Mouse (Mus musculus): ENCODE results near the gene A430078G23Rik.
"Not testable (repeated sequence)": the region's sequence is repeated elsewhere in the genome, so short reads cannot be mapped to it uniquely, and the experiment has no call there.

A430078G23Rik gene

DNA sequence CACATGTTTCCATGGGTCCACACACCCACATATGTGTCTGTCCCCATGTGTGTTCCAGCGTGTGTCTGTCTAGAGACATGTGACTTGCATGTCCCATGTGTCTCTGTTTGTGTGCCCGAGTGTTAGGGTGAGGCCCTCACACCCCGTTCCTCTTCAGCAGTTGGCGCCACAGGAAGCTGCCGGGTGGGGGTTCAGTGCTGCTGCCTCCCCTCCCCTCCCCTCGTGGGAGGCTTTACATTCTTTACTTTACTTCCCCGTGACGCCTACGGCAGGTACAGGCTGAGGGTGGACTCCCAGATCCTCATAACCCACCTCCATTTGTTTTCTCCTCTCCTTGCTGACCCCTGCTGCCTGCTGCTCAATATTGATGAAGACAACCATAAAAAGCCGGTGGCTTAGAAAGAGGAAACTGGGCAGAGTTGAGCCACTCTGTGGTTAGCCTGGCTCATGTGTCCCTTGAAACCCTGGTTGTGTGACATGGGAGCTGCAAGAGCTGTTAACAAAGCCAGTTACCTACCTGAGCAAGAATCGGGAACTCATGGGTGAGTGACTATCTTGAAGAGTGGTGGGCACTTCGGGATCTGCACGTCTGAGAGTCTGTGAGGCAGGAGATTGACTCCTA, at the start of gene A430078G23Rik:
A430078G23Rik (plus strand) TSS at position 227 of the 622 bp plus-strand sequence.
- peak; percentile 49 for DNase-seq (ENCODE audit: low spot score)

DNA sequence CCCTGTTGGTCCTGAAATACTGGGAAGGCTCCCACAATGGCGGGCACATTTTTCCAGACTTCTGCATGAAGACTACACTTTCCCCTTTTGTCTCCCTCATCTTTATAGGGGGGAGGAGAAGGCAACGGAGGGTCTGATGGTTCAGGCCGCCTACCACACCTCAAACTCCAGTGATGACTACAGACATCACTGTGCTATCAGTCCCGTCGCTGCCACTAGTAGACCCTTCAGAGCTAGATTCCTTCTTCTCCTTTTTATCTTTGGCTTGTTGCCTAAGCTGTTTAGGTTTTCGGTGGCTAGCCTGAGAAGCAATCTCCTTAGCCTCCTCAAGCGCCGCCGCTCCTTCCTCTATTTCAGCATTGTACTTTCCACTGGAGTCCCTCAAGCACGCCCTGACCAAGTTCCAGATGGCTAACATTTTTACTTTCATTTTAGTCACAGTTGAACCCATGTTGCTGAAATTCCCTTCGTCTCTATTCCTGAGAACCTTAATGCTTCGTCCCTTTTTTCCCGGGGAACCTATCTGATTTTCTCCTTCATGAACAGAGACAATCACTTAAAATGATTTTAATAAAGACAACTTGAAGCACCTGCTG, 44.9 kb upstream of the A430078G23Rik start:
- not testable (repeated sequence) for DNase-seq (ENCODE audit: low spot score)

DNA sequence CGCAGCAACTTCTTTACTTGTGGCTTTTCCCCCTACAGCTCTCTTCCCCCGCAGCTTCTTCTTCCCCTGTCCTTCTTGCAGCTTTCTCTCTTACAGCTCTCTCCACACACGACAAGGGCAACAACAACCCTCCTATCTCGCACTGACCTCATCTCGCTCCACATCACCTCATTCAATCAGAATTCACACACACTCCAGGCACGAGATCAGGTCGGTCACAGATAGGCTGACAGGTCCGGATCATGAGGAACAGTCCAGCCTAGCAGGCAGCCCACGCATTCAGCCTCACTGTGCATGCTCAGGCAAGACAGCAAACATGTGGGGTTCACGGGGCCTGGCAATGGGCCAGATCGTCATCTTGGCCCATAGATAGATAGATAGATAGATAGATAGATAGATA, 43.6 kb upstream of the A430078G23Rik start:
- DNase-seq (ENCODE audit: low spot score): no peak

DNA sequence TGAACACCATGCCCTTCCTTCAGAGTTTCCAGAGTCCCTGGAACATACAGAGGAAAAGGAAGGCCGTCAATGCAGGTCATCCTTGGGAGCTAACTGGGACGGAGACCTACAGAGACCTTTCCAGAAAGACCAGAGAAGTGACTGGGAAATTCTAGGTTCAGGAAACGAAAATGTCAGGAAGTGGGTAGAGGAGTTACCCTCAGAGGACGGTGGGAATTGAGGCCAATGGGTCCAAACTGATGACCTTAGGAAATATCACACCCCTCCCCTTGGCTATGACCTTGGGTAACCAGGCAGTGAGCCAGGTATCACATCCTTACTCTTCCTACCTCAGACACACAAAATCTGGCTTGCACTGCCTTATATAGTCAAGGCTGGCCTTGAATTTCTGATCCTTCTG, 41.7 kb upstream of the A430078G23Rik start:
- no peak for DNase-seq (ENCODE audit: low spot score)

DNA sequence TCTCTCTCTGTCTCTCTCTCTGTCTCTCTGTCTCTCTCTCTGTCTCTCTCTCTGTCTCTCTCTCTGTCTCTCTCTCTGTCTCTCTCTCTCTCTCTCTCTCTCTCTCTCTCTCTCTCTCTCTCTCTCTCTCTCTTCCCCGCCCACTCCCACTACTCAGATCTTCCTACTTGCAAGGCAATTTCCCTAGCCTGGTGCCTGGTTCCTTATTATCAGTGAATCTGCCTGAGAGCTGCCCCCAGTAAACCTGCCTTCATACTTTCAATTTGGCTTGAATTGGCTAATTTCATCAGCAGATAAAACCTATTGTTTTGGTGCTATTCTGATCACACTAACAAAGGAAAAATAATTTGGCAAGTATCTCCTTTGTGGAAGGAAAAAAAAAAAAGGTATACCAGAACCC, 39.8 kb upstream of the A430078G23Rik start:
- DNase-seq (ENCODE audit: low spot score): not testable (repeated sequence)

DNA sequence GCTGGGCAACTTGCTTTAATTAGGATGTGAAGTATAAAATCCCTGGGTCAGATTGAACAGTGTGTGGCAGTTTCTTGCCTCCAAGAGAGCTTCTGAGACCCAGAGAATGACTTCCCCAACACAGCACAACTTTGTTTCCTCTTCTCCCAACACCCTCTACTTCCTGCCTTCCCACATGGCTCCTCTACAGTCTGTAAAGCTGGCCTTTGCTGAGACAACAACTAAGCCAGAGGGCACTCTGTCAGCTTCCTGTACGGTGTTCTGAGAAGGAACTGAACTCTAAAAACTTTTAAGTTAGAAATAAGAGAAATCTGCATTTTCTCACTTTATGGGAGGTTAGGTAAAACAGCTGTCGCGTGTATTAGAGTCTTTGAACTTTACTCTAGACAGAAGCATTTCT, 39.4 kb upstream of the A430078G23Rik start:
- DNase-seq (ENCODE audit: low spot score): no peak

DNA sequence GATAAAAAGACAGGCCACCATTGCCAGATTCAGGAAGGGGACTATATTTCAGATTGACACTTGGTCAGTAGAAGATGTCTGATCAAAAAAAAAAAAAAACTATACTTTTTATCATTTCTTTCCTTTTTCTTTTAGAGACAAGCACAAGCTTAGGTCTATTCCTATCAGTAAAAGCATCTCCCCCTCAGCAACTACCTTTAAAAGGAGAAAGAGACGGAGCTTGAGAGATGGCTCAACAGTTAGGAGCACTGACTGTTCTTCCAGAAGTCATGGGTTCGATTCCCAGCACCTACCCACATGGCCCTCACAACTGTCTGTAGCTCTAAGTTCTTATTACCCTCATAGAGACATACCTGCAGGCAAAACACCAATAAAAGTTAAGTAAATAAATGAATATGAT, 38.9 kb upstream of the A430078G23Rik start:
- no peak for DNase-seq (ENCODE audit: low spot score)

DNA sequence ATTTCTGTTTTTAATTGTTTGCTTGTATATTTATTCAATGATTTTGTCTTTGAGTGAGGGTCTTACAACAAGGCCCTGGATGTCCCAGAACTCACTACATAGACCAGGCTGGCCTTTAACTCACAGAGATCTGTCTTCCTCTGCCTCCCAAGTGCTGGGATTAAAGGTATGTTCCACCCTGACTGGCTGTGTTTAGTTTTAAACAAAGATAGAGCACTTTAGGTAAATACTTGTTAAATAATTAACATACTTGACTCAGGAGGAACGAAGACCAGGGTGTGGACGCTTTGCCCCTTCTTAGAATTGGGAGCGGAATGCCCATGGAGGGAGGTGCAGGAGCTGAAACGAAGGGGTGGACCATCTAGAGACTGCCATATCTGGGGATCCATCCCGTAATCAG, 36.6 kb upstream of the A430078G23Rik start:
- DNase-seq (ENCODE audit: low spot score): no peak

DNA sequence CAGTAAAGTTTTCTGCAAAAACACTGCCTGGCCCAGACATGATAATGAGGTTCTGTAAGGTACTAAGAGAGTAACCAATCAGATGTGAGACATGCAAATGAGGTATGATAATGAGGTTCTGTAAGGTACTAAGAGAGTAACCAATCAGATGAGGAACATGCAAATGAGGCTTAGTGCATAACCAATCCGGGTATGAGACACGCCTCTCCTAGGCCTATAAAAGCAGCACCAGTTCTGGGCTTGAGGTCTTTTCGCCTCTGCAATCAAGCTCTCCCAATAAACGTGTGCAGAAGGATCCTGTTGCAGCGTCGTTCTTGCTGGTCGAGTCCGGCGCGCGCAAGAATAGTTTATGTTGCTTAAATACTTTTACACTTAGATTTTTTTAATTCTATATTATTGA, 33.9 kb upstream of the A430078G23Rik start:
- not testable (repeated sequence) for DNase-seq (ENCODE audit: low spot score)

DNA sequence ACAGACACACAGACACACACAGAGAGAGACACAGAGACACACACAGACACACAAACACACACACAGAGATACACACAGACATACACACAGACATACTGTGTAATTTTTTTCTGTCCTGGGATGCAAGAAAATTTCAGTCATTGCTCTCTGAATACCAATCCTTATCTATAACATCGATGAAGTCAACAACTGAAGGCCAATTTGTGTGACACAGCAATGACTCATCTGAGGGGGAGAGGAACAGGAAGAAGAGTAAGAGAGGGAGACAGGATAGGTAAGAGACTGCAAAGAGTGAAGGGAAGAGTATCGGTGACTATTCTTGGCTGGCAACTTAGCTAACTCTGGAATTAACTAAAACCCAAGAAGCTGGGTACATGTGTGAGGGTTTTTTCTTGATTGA, 29.0 kb upstream of the A430078G23Rik start:
- no peak for DNase-seq (ENCODE audit: low spot score)

DNA sequence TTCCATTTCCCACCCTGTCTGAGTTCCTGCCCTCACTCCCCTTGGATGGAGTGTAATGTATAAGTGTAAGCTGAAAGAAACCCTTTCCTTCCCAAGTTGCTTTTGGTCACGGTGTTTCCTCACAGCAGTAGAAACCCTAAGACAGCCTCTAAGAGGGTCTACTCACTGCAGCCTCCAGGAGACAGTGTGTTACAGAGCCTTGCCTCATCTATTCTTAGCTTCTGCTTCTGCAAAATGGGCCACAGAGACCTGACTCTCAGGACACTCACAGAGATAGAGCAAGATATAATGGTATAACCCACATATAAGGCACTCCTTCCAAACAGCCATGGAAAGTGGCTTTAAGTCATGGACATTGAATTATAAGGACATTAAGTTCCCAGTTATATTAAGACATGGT, 26.2 kb upstream of the A430078G23Rik start:
- DNase-seq (ENCODE audit: low spot score): no peak

DNA sequence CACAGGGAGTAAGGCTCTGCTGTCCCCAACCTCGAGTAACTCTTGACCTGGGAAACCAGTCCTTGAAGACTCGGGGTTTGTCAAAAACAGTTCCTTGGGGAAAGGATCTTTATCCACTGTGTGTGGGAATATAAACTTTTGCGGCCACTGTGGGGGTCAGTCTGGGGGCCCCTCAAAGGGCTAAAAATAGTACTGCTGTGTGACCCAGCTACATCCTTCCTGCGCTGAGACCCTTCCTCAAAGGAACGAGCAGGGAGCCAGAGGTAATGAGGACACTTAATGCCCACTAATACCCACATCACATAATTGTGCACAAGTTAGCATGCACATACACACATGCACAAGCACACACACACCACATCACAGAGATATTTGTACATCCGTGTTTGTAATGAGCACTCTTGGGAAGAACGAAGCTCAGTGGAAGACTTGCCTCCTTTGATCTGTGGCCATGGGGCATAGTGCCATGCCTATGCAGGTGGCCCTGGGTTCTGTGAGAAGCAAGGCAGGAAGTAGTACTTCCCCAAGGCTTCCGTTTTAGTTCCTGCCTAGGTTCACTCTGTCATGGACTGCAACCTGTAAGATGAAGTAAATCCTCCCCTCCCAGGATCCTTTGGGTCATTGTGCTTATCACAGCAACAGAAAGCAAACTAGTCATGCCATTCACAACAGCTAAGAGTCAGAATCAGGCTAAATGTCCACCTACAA, 25.5 kb upstream of the A430078G23Rik start:
- DNase-seq (ENCODE audit: low spot score): no peak

DNA sequence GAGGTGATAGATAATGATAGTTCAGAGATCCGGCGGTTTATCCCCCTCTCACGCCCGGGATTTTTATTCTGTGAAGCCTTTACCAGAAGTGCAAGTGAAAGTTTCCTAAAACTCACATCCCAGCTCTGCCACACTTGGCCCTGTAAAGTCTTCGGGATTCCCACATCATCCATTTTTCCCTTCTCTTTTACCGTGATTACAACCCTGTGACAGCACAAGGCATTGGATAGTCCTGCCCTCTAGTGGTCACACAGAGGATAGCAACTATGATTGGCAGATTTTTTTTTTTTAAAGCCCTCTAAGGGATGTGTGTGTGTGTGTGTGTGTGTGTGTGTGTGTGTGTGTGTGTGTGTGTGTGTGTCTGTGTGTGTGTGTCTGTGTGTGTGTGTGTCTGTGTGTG, 22.6 kb upstream of the A430078G23Rik start:
- DNase-seq (ENCODE audit: low spot score): no peak

DNA sequence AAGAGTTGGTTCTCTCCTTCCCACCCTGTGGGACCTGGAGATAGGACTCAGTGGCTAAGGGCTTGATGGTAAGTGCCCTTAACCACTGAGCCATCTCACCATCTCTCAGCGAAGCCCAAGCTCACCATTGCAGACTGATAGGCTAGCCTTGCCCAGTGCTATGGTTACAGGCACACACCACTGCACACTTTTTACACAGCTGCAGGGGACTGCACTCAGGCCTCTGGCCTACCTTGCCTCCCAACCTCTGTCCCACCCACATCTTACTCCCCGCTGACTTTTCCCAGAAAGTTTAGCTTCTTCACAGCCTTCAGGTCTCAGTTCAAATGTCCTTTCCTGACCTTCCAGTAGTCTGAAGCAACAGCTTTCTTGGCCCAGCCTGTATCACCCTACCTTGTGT, 21.5 kb upstream of the A430078G23Rik start:
- no peak for DNase-seq (ENCODE audit: low spot score)

DNA sequence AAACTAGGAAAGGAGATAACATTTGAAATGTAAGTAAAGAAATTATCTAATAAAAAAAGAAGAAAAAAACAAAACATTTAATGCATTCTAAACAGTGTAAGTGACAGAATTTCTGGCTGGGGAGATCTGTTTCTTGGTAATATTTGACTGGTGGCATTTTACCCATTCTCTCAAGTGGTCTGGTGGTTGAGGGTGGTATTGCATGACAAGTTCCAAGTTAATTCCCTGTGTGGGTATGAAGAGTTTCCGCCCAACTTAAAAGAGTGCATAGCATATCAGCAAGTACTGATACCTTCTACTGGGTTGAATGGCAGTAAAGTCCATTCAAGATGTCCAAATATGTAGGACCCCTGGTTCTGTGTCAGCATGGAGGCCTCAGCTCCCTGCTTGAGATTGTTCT, 17.3 kb upstream of the A430078G23Rik start:
- DNase-seq (ENCODE audit: low spot score): no peak

DNA sequence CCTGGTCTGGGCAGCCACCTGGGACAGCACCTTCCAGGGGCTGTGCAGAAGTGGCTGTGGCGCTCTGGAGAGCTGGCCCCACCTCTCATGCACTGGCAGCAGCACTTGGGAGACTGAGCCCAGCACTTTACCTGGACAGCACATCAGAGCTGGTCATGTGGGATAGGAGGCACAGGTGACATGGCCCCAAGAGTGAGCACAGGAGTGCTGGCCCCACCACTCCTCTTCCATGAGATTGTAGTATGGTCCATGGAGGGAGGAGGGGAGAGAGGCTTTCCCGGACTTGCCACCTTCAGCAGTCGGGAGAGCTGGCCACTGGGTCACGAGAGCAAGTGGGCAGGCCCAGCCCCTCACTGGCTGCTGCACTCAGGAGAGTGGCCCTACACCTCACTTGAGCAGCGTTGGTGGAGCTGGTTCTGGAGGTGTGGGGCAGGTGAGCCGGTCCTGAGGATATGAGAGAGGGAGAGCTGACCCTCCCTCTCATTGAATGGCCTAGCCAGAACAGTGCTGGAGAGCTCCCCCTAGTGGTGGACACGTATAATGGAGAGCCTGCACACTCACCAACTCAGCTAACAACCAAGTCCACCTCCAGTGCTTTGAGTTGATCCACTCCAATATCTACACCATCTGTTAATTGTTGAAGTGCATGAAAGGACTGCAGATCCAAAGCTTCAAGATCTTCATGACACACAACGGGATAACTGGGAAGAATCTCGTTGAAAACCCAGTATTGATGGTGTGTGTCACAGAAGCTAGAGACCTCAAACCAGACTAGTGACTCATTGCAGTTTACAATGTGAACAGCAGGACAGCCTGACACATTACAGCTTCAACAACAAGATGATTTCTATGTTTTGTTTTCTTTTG, 16.3 kb upstream of the A430078G23Rik start:
- no peak for DNase-seq (ENCODE audit: low spot score)

DNA sequence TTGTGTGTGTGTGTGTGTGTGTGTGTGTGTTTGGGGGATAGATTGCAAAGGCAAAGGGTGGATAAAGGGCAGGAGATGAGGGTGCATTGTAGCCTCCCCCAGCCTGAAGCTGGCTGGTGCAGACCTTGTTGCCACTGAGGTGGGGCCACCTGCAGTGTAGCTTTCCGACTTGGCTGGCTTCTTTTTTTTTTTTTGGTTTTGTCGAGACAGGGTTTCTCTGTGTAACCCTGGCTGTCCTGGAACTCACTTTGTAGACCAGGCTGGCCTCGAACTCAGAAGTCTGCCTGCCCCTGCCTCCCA, 15.7 kb upstream of the A430078G23Rik start:
- not testable (repeated sequence) for DNase-seq (ENCODE audit: low spot score)

DNA sequence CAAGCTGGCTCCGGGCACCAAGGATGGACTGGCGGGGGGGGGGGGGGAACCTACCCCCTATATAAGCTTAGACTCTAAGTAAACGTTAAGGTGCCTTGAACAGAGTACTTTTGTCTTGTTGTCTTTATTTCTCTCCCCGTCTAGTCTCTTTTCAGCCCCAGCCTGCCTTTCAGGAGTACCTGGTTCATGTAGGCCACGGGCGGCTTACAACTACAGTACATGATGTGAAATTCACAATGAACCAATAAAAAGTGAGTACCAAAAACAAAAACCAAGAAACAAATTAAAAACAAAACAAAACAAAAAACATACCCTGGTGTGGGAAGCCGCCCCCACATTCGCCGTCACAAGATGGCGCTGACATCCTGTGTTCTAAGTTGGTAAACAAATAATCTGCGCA, 15.2 kb upstream of the A430078G23Rik start:
- DNase-seq (ENCODE audit: low spot score): no peak

DNA sequence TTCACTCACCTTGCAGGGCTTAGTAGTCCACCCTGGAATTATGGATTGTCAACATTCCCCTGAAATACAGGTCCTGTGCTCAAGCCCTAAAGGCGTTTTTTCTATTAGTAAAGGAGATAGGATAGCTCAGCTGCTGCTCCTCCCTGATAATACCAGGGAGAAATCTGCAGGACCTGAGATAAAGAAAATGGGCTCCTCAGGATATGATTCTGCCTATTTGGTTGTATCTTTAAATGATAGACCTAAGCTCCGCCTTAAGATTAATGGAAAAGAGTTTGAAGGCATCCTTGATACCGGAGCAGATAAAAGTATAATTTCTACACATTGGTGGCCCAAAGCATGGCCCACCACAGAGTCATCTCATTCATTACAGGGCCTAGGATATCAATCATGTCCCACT, 12.5 kb upstream of the A430078G23Rik start:
- DNase-seq (ENCODE audit: low spot score): not testable (repeated sequence)

DNA sequence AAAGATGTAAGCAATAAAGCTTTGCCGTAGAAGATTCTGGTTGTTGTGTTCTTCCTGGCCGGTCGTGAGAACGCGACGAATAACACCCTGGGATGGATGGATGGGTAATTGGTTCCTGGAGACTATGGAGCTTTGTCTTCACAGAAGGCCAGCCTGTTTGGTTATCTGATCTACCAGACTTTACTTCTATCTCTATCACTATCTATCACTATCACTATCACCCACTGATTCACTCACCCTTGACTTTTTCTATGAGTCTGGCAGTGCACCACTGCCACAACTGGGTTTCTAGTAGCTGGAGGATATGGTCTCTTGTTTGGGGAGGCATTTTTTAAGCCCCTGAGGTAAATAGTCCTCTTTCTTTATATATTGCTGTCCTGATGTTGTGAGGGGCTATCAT, 7.9 kb upstream of the A430078G23Rik start:
- no peak for DNase-seq (ENCODE audit: low spot score)

DNA sequence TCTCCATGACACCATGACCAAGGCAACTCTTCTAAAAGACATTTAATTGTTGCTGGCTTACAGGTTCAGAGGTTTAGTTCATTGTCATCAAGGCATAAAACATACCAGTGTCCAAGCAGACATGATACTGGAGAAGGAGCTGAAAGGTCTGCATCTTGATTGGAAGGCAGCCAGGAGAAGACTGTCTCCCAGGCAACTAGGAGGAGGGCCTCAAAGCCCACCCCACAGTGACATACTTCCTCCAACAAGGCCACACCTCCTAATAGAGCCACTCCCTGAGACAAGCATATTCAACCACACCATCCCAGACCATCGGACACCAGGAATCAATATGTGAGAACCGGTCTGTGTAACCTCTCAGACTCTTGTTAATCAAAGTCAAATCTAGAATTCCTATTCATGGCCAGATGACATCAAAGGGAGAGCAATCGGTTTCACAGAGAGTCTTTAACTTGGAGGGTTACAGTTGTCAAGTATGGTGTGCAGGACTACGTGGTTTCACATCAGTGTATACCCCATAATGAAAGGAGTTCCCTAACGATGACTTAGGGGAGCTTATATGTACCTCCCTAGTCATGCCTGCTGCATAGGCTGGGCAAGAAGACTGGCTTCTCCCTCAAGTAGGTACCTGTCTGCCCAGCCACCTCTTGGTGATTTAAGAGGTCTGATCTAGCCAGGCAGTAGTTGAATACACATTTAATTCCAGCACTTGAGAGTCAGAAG, 6.4 kb upstream of the A430078G23Rik start:
- DNase-seq (ENCODE audit: low spot score): no peak

Data from spleen, adult 12 weeks (tissue).